Mouse (Mus musculus) spleen, adult 2 months (tissue): ENCODE results near the gene Gm28051. TPM values are rescaled to one million over a fixed set of nuclear protein-coding genes. Genes with fewer than 3 reads are reported as not detected.

Experiments
- DNase-seq, 2 experiments: peaks; one replicate each; pipeline versions ENCODE4 v3.0.0 to v3.0.0-alpha.2; 2012 to 2021; ENCODE audit warnings: low spot score in 2 of 2, low read depth in 1 of 2
- H3K27ac ChIP-seq: fragments of 200-500 bp; 2 replicates; pipeline ENCODE4 v1.5.1; 2012; ENCODE audit warnings: low read length, inconsistent platforms; ENCODE audit not compliant: insufficient read depth
- H3K27me3 ChIP-seq: fragments of 200-500 bp; 2 replicates; pipeline ENCODE4 v1.6.1; 2012; ENCODE audit warnings: mild to moderate bottlenecking, moderate library complexity, low read length, inconsistent platforms; ENCODE audit not compliant: control insufficient read depth, insufficient read depth
- H3K36me3 ChIP-seq: fragments of 200-500 bp; 2 replicates; pipeline ENCODE4 v1.6.1; 2012; ENCODE audit warnings: mild to moderate bottlenecking, low read length, inconsistent platforms; ENCODE audit not compliant: control insufficient read depth, insufficient read depth
- H3K4me1 ChIP-seq: fragments of 200-500 bp; 2 replicates; pipeline ENCODE4 v1.6.1; 2011; ENCODE audit warnings: inconsistent platforms; ENCODE audit not compliant: control insufficient read depth, insufficient read depth, insufficient read length
- H3K4me3 ChIP-seq: fragments of 200-500 bp; 2 replicates; pipeline ENCODE4 v1.5.1; 2011; ENCODE audit warnings: mild to moderate bottlenecking, inconsistent platforms; ENCODE audit not compliant: insufficient read depth, insufficient read length; ENCODE audit errors: extremely low read depth
- CTCF ChIP-seq: fragments of 200-500 bp; IDR thresholded peaks from 2 replicates; pipeline ENCODE4 v1.5.1; 2011; ENCODE audit warnings: mild to moderate bottlenecking, inconsistent platforms; ENCODE audit not compliant: insufficient read depth, insufficient read length, insufficient replicate concordance; ENCODE audit errors: extremely low read depth
- POLR2A ChIP-seq: fragments of 200-500 bp; IDR thresholded peaks from 2 replicates; pipeline ENCODE4 v1.6.1; 2011; ENCODE audit warnings: low read depth, low read length, inconsistent platforms
- WGBS: fragments of 180-500 bp; shearing (Covaris S2); methylation state at CpG from one replicate; pipeline ENCODE4 v1.1.7; 2018; 5-methylcytosine and 5-hydroxymethylcytosine counted together
- polyA plus RNA-seq: library from polyadenylated mRNA; depleted of rRNA; stranded (reverse); fragments of >200 nt; gene quantifications from 2 replicates; pipeline ENCODE4 v1.2.3, GENCODE M21; 2012

Gene Gm28051
- polyA plus RNA-seq, 1 experiment, result not detected

- H3K4me1 ChIP-seq, result peaks cover 55% of the 10 kb centered on the region; the same call in 1 of the 2 replicates
These were observed 58.4 kb downstream of the Gm28051 start for GRCm38 (mm10) chr12:102699156-102699555.

DNA sequence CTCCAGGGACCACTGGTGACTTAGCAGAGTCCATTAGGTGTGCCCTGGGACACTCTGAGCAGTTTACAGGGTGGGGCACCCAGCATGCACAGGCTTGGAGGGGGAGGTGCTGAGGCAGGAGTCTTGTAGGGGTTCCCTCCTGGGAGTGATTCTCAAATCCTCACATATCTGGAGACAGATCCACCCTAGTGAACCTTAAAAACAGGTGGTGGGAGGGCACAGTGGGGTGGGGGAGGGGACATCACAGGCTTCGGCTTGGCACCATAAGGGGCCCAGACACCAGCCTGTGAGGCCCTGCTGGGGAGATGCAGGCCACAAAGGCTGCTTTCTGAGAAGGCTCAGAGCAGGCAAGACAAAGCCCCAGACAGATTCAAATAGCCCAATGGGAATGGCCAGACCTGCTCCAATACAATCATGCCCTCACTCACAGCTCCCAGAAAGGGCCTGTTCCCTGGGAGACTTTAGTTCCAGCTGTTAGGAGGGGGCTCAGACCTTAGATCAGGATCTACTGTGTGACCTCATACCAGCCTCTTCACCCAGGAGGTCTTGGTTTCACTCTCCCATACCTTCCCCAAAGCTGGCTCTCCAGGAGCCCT is 59.4 kb downstream of the Gm28051 start:
- no peak for DNase-seq
- Histone ChIP-seq H3K27me3 (no peaks in the 10 kb centered on the region), H3K36me3 (no peaks in the 10 kb centered on the region), H3K4me1 (peaks cover 57% of the 10 kb centered on the region; the same call in 1 of the 2 replicates), H3K27ac (peak overlapping the region; percentile 8), H3K4me3 (no peak overlapping the region)
- no peak for TF ChIP-seq POLR2A
- no peak for TF ChIP-seq CTCF
- WGBS, result 17% methylated on average over 1 of the region's 1 CpGs

More at GRCm38 (mm10) chr12:102699156-102699555, 58.4 kb downstream of the Gm28051 start:
- no peak for DNase-seq
- WGBS, result 49% methylated on average over 1 of the region's 1 CpGs
- Histone ChIP-seq H3K4me3 (no peak overlapping the region), H3K36me3 (no peaks in the 10 kb centered on the region), H3K27ac (0 out of 2 replicates have a peak overlapping the region, but pooled peaks have one; percentile 10), H3K27me3 (no peaks in the 10 kb centered on the region)
- TF ChIP-seq CTCF (no peak), POLR2A (no peak)

DNA sequence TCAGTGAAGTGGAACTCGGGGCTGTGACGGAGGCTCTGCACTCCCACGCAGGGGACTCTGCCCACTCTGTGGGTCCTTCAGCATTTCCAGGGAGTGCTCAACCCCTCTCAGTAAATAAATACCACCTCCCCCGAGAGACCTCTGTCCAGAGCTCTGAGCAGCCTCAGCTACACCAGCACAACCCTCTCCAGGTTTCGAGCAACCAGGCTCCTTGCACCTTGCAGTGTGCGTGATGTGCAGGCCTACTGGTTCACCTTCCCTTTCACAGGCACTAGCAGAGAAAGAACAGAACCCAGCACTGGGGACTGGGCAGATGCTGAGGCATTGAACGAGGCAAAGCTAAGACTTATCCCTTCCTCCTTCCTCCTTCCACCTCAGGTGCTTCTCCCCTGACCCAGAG is 60.2 kb downstream of the Gm28051 start:
- no peak overlapping the region for H3K4me3 ChIP-seq
- no peak for DNase-seq
- TF ChIP-seq CTCF, result no peak
- TF ChIP-seq POLR2A, result no peak
- 74% methylated on average over 7 of the region's 7 CpGs for WGBS
- no peak overlapping the region for H3K27ac ChIP-seq
- no peaks in the 10 kb centered on the region for H3K36me3 ChIP-seq
- H3K27me3 ChIP-seq, result no peaks in the 10 kb centered on the region
- H3K4me1 ChIP-seq, result peaks cover 54% of the 10 kb centered on the region; the same call in 1 of the 2 replicates

GRCm38 (mm10) chr12:102696635-102697354 is 60.8 kb downstream of the Gm28051 start:
- H3K36me3 ChIP-seq, result no peaks in the 10 kb centered on the region
- WGBS, result 84% methylated on average over 14 of the region's 14 CpGs
- no peak overlapping the region for H3K4me3 ChIP-seq
- DNase-seq, result no peak
- peaks cover 50% of the 10 kb centered on the region; the same call in 1 of the 2 replicates for H3K4me1 ChIP-seq
- no peaks in the 10 kb centered on the region for H3K27me3 ChIP-seq
- TF ChIP-seq CTCF (no peak), POLR2A (no peak)
- no peak overlapping the region for H3K27ac ChIP-seq

GRCm38 (mm10) chr12:102695369-102696239 is 62.0 kb downstream of the Gm28051 start:
- H3K4me1 ChIP-seq, result peaks cover 51% of the 10 kb centered on the region; the same call in 1 of the 2 replicates
- H3K27ac ChIP-seq, result peak overlapping the region; percentile 64
- peak overlapping the region; percentile 32; the same call in 1 of the 2 replicates for H3K4me3 ChIP-seq
- DNase-seq, result no peak
- TF ChIP-seq CTCF (no peak), POLR2A (no peak)
- H3K27me3 ChIP-seq, result no peaks in the 10 kb centered on the region
- H3K36me3 ChIP-seq, result no peaks in the 10 kb centered on the region
- 38% methylated on average over 18 of the region's 18 CpGs for WGBS

DNA sequence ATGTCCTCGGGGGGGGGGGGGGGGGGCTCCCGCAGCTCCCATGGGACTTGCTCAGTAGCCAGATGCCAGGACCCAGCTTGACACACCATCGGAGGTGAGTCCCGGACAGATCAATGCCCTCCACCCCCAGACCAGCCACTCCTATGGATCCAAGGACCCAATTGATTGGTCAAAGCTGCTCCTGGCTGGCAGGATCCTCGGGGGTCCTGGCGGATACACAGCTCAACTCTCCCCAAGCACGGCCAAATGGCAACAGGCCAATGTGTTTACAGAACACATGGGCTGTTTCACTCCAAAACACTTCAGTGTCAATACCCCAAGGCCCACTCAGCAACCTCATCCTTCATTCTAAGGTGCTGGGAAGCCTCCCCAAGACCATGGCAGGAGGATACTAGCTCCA is 65.8 kb downstream of the Gm28051 start:
- H3K4me3 ChIP-seq, result no peak overlapping the region
- no peak for DNase-seq
- TF ChIP-seq POLR2A (no peak), CTCF (no peak)
- no peaks in the 10 kb centered on the region for H3K36me3 ChIP-seq
- H3K27ac ChIP-seq, result no peak overlapping the region
- H3K27me3 ChIP-seq, result no peaks in the 10 kb centered on the region
- WGBS, result 87% methylated on average over 7 of the region's 7 CpGs
- peaks cover 31% of the 10 kb centered on the region for H3K4me1 ChIP-seq
